Mouse (Mus musculus) cerebellum, postnatal 14 days (tissue): ENCODE measurements around the gene Abcd3.
"Not testable (repeated sequence)": the region's sequence is repeated elsewhere in the genome, so short reads cannot be mapped to it uniquely, and the experiment has no call there.

Source experiments
- DNase-seq, 2 experiments: peaks; one replicate each; pipeline ENCODE4 v3.0.0; 2021; ENCODE audit warnings: mixed read lengths in 2 of 2

The Abcd3 gene

DNA sequence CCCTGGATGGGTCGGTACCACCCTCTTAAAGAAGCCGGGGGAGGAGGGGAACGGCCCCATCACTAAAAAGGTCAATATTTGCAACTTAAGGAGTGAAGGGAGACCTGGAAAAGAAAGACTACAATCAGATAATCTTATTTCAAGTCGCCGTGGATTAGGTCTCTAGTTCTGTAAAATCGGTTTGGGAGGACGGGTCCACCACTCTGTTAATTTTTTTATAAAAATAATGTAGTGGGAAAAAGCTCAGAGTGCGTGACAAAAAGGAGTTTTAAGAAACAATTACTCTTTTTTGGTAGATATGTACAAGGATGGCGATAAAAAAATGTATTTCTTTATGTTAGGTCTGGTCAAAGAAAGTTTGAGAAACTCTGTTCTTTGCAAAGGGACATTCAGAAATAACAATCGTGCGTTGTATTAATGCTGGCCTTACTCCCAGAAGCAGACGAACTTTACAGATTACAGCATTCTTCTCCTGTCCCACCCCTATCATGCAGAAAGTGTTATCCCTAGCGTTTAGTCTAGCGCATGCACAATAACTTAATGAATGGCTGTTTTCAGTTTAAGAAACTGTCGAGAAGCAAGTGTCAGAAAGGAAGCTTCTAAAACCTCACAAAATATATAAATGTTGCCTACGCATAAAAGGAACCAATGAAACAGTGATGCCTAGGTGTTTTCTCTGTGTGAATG lies 590 bp upstream of the Abcd3 start:
- peak in 1 of 2 experiments; percentile 17 for DNase-seq

GRCm38 (mm10) chr3:121814413-121814864 lies 663 bp downstream of the Abcd3 start:
- peak in 1 of 2 experiments; percentile 64 for DNase-seq

GRCm38 (mm10) chr3:121813834-121814233 lies 1.3 kb downstream of the Abcd3 start:
- DNase-seq: no peak

DNA sequence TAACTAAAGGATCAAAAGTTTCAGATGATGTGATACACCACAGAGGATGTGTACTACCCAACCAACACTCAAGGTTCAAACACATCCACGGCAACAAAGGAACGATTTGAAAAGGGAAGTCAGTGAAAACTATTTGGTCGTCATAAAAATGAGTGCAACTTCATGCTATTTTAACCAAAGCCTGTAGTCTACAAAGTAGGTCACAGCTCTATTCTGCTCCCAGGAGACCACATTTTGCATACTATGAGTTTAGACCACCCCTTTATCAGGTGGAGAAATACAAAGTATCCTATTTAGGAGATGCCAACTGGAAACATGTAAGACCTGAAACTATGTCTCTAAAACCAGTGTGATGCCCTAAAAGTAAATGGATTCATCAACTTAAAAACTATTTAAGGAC lies 6.9 kb downstream of the Abcd3 start:
- DNase-seq: no peak

DNA sequence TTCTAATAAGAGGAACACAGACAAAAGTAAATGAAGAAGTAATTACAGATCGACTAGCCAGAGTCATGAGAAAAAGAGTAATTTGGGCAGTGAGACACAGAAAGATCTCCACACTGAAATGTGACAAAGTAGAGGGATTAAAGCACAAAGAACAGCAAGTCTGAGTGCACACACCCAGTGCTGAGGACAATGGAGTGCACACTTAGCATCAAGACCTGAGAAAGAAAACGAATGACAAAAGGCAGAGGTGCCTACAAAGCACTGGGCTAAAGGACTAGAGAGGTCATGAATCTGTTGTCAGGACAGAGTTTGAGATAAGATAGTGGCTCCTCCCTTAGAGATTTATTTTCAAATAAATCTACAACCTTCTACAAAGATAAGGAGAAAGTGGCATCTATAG lies 20.9 kb downstream of the Abcd3 start:
- DNase-seq: no peak

DNA sequence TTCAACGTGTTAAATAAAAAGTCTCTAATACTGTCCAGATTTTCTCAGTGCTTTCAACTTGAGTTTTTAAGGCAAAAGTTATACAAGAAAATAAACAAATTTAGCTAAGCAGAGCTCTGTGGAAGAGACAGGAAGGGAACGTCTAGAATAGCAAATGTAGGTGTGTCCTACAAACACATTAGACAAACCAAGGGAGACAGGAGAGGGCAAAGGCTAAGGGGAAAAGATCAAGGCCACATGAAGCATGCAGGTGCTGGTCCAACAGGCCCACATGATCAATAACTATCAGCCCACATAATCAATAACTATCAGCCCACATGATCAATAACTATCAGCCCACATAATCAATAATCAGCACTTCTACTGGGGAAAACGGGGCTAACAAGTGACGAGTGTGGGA lies 22.9 kb downstream of the Abcd3 start:
- DNase-seq: no peak

GRCm38 (mm10) chr3:121790442-121790841 lies 24.7 kb downstream of the Abcd3 start:
- DNase-seq: no peak

DNA sequence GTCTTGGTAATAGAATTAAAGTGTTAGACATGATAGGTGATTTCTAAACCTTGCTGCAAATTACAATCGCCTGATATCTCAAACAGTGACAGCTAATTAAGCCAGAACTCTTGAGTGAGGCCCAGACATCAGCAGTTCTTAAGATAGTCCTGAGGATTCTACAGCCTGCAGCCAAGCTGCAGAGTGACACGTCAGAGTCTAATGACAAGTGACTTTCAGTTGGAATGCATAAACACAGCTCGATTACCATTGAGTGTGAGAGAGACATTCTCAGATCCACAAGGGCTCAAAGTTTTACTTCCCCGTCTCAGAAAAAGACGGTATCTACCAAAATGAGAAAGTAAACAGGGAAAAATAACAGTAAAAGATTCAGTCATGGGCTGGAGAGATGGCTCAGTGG lies 25.3 kb downstream of the Abcd3 start:
- DNase-seq: no peak

DNA sequence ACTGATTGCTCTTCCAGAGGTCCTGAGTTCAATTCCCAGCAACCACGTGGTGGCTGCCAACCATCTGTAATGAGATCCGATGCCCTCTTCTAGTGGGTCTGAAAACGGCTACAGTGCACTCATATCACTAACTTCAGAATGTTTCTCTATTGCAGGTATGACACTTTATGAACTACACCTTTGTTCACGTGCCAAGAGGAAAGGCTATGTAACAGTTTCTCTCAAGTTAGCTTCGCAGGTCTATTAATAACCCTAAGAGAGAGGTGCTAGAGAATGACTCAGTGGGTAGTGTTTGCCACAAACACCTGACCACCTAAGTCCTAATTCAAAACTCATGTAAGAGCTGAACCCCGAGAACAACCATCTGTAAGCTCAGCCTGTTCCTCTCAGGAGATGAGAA lies 32.1 kb downstream of the Abcd3 start:
- no peak for DNase-seq

DNA sequence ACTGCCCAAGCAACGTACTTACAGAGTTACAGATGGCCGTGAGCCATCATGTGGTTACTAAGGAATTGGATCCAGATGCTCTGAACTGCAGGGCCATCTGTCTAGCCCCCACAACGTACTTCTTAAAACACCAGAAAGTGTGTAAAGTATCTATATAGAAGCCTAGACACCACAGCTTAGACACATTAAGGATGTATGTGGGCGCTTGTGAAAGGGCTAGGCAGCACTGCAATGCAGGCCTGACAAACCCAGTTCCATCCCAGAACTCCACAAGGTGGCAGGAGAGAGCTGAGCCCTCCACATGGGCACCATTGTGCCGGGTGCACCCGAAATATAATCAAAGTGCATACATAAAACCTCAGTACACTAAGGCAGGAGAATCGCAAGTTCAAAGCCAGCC lies 37.2 kb downstream of the Abcd3 start:
- DNase-seq: peak; percentile 68 to 75

DNA sequence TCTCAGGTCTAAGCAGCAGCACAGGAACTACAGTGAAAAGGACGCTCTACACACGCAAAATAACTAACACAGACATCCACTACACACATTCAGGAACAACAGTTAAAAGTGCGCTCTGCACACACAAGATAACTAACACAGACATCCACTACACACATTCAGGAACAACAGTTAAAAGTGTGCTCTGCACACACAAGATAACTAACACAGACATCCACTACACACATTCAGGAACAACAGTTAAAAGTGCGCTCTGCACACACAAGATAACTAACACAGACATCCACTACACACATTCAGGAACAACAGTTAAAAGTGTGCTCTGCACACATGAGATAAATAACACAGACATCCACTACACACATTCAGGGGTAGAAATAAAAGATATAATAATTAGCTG lies 41.8 kb downstream of the Abcd3 start:
- DNase-seq: not testable (repeated sequence)

- DNase-seq: no peak
These were observed 46.3 kb downstream of the Abcd3 start for GRCm38 (mm10) chr3:121768770-121769169.

GRCm38 (mm10) chr3:121766818-121767217 lies 48.3 kb downstream of the Abcd3 start:
- no peak for DNase-seq

DNA sequence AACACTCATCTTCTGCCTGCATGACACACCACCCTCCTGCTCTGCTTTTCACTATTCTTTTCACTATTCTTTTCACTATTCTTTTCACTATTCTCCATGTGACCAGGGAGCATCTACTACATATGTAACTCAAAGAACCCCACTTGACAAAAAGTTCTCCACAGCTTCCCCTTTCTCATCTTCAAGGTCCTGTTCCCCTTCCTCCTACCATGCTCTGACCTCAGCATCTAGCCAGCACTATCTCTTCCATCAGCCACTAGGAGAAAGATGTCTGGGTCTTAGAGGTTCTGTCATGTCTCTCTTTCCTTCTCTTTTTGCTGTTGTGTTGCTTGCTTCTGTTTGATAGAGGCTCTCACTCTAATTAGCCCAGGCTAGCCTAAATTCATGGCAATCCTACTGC lies 49.1 kb downstream of the Abcd3 start:
- no peak for DNase-seq

- DNase-seq: peak; percentile 30 to 46
These were observed 52.8 kb downstream of the Abcd3 start for GRCm38 (mm10) chr3:121762056-121762852.

- DNase-seq: no peak
These were observed 56.7 kb downstream of the Abcd3 start for GRCm38 (mm10) chr3:121758373-121758772.

DNA sequence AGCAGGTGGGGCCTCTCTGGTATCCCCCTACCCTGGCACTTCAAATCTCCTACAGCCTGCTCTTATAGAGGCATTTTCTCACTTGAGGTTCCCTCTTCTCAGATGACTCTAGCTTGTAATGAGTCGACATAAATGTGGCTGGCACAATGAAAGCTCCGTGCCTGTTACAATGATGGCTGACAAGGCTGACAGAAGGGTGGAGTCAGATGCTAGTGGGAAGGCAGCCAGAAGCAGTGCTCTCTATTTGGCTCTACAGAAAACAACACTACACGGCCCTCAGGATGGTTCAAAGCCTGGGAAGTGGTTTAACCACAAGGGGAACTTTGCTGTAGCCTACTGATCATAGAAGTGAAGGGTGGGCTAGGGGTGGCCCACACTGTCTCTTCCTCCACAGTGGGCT lies 60.0 kb downstream of the Abcd3 start:
- DNase-seq: peak in 1 of 2 experiments; percentile 20

DNA sequence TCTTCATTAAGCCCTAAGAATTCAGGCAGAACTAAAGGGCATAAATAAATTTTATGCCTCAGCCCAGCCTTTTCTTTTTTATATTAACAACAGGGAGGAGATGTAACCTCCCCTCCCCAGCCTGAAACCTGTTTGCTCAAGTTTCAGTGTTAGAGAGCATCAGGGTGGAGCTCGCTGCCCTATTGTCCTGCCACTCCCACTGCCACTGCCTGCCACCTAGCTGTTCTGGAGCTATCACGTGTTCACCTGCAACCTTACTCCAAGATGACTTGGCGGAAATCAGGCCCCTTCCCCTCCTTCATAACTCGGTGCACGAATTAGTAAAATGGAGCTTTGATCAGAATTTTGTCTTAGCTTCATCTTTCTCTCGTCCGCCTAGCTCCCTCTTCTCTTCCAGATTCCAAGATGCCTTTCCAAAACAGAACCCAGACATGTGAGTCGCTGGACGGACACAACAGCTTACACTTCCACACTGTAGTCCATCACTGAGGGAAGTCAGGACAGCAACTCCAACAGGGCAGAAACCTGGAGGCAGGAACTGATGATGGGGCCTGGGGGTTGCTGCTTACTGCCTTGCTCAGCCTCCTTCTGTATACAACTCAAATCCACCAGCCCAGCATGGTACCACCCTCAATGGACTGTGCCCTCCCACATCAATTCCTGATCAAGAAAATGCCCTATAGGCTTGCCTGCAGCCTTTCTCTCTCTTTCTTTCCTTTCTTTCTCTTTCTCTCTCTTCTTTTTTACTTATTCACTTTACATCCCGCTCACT lies 60.6 kb downstream of the Abcd3 start:
- not testable (repeated sequence) for DNase-seq

DNA sequence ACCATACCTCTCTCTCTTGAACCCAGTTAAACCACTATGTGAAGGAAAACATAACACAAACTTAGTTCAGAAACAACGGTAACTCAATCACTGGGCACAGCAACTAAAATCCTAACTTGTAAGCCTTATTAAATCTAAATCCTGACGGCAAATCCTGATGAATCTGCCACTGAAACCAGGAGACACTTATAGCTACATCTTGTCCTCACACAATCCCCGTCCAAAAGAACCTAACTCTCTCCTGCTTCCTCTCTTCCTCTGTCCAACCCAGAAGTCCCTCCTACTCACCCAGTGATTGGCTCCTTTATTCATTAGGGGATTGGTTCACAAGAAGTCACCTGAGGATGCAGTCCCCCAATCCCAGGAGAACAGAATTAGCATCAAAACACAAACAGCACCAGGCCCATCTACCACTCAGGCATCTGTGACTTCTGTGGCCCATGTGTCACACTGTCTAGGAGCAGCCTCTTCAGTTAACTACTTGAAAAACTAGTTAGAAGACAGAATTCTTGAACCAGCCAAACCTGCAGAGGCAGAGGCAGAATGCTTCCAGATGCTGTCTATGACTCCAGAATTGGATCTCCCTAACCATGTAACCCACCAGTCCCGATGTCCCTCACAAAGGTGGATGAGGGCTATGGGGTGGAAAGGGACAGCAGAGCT lies 73.8 kb downstream of the Abcd3 start:
- DNase-seq: not testable (repeated sequence)

DNA sequence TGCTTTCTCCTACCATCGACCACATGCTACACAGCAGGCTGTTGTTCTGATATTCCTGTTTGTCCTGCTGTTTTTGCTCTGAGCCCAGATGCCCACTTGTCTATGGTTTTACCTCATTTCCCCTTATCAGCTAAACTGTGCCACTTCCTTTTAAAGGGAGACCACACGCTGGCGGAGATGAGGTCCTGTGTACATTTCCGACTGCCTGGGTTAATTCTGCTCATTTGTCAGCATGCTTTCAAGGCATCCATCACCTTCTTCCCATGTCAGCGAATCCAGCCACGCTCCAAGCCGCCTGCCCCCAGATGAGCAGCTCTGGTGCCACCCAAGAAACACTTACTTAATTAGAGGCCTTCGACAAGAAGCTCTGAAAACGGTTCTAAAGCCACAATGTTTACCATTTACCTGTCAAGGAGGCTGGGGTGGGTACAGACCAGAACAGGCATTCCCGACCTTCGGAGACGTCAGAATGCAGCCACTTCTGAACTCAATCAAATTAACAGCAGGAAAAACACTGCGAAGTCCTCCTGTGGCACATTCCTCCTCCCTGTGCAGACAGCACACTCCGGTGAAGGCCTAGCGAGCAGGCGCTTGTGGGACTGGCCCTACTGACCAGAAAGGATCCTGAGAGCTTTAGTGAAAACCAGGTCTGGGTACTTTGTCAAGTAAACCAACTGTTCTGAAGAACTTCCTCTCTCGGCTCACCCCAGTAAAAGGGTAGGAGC lies 75.5 kb downstream of the Abcd3 start:
- DNase-seq: no peak

GRCm38 (mm10) chr3:121738742-121739342 lies 76.3 kb downstream of the Abcd3 start:
- DNase-seq: no peak

DNA sequence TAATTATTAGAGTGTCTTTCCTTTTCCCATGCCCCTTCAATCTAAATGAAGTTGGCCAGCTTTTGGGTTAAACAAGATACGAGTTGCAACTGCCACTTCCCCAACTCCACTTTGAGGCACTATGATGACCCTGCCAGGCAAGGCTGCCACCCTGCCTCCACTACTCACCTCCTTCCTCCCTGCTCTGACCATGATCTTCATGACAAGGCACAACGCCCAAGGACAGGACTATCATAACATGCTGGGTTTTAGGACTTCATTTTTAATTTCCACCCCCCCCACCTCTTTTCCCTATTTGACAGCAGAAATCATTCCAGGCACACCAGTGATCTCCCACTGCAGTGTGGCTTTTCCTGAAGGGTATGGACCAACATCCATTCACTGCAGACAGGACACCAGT lies 77.2 kb downstream of the Abcd3 start:
- DNase-seq: no peak
